Mouse (Mus musculus) liver, embryonic 14.5 days (tissue): Measurements from ENCODE around the gene Mtm1.
"Not testable (repeated sequence)": the region's sequence is repeated elsewhere in the genome, so short reads cannot be mapped to it uniquely, and the experiment has no call there.

Experiments used
- CTCF ChIP-seq: IDR thresholded peaks from 2 replicates; pipeline ENCODE4 v1.5.1; 2016; ENCODE audit warnings: antibody characterized with exemption, low read depth, control low read depth
- EP300 ChIP-seq: IDR thresholded peaks from 2 replicates; pipeline ENCODE4 v1.6.1; 2016; ENCODE audit warnings: antibody characterized with exemption, low read depth

GRCm38 (mm10) chrX:71361793-71362192 is 151.2 kb downstream of the Mtm1 start:
- TF ChIP-seq EP300, CTCF: not testable (repeated sequence)
